ENCODE assay signal across 22 mouse cellular contexts in the genomic region with DNA sequence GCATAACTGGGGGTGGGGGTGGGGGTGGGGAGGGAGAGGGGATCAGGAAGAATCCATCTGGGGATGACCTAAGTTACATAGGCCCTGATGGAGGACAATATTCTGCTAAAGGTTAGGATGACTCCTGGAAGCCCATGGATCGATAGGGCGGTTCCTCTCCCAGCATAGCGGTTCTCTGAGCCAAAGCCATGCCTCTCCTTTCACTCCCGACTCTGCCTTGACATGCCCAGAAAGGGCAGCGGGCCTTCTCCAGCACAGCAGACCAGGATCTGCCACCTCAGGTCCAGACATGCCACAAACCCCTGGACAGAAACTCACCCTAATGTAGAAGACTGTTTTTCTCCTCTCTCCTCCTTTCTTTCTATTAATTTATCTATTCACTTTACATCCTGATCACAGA. TPM values are rescaled to one million over a fixed set of nuclear protein-coding genes. Genes with fewer than 3 reads are reported as not detected.
DNase-seq lines count a peak whose midpoint lies in the region; ATAC-seq and TF ChIP-seq lines count a peak whose summit lies in the region.
"Had no signal": no experiment of that assay in that cellular context is flagged by ENCODE, and none has a peak within 500 bp of the region (broad histone marks: within the 10 kb centered on the region; RNA-seq: fewer than 3 reads in every experiment).

No protein-coding gene starts in this region.

- peak; percentile 71 for DNase-seq in liver, adult 2 months (ENCODE audit: extremely low read depth, low read depth, low spot score)
- peak; percentile 52 for DNase-seq in urinary bladder, postnatal 14 days (ENCODE audit: low spot score)
- no peak for DNase-seq in urinary bladder, adult 2 months (ENCODE audit: low spot score)
- DNase-seq in urinary bladder, postnatal 36 days (ENCODE audit: low spot score in 2 of 2) = peak; percentile 22 to 41
- DNase-seq in urinary bladder, postnatal 4 days (ENCODE audit: low spot score in 2 of 2) = no peak
- DNase-seq: adrenal gland, adult 2 months; adrenal gland, adult 8-10 months; adrenal gland, postnatal 10 days; adrenal gland, postnatal 14 days; adrenal gland, postnatal 25 days; adrenal gland, postnatal 36 days; B cell, adult 2 months; cerebellum, adult 11 months; cerebellum, adult 11-12 months; cerebellum, adult 18-20 months had no signal

- peaks cover 45% of the 10 kb centered on the region for H3K4me1 ChIP-seq in liver, adult 2 months (ENCODE audit: control insufficient read depth, insufficient read depth, low read length)
- peaks cover 30% of the 10 kb centered on the region; the same call in 1 of the 2 replicates for H3K4me1 ChIP-seq in liver, embryonic 12.5 days

- no peak overlapping the region for H3K9ac ChIP-seq in liver, adult 2 months (ENCODE audit: low read depth, low read length)
- H3K9ac ChIP-seq in liver, embryonic 12.5 days = no peak overlapping the region

- no peaks in the 10 kb centered on the region for H3K27me3 ChIP-seq in liver, adult 2 months (ENCODE audit: control insufficient read depth, insufficient read depth, low read length)
- H3K27me3 ChIP-seq in liver, embryonic 12.5 days (replicated peaks) = no peaks in the 10 kb centered on the region
- H3K27me3 ChIP-seq: CH12.LX, Patski had no signal

- no peak for TF ChIP-seq POLR2A in liver, adult 2 months (IDR thresholded peaks at IDR 0.05; ENCODE audit: extremely low read depth, insufficient read depth, low read length)

- H3K4me2 ChIP-seq in liver, embryonic 12.5 days = no peak overlapping the region

- no peak for TF ChIP-seq CTCF in liver, adult 2 months (IDR thresholded peaks at IDR 0.05; ENCODE audit: low read depth, low read length)

- no peak for ATAC-seq in liver, embryonic 12.5 days
- ATAC-seq: activated CD4-positive, CD25-positive, alpha-beta regulatory T cell, adult 4 months; CD4-positive, CD25-positive, alpha-beta regulatory T cell, adult 4 months; Patski had no signal

- H3K79me2 ChIP-seq in liver, adult 2 months (ENCODE audit: control insufficient read depth, insufficient read depth, low read length) = peaks cover 31% of the 10 kb centered on the region; the same call in 1 of the 2 replicates

- H3K4me3 ChIP-seq in liver, adult 2 months (ENCODE audit: insufficient read depth, low read depth, low read length) = no peak overlapping the region
- H3K4me3 ChIP-seq in liver, embryonic 12.5 days = no peak overlapping the region

- 19% methylated on average over 5 of the region's 5 CpGs for WGBS in liver, adult 2 months
- WGBS in liver, embryonic 12.5 days (ENCODE audit: insufficient replicate concordance) = 67% methylated on average over 5 of the region's 5 CpGs

- H3K36me3 ChIP-seq in liver, adult 2 months (ENCODE audit: control insufficient read depth, insufficient read depth, low read length) = no peaks in the 10 kb centered on the region
- no peaks in the 10 kb centered on the region for H3K36me3 ChIP-seq in liver, embryonic 12.5 days
- H3K36me3 ChIP-seq: G1E had no signal

- H3K9me3 ChIP-seq in liver, embryonic 12.5 days (replicated peaks) = no peaks in the 10 kb centered on the region

- H3K27ac ChIP-seq in liver, adult 2 months (replicated peaks; ENCODE audit: insufficient read depth, low read depth, low read length) = peak overlapping the region; percentile 2; the same call in 1 of the 2 replicates
- H3K27ac ChIP-seq in liver, embryonic 12.5 days = no peak overlapping the region

RNA-seq across cellular contexts. Expression of a gene that starts 44.8 kb away (rescaled TPM):
- total RNA-seq in liver, adult 2 months (2014; rRNA removed) = 8.3 and 8.6 TPM in 2 replicates
- polyA plus RNA-seq in liver, adult 2 months (2012; rRNA removed) = 14.1 and 14.7 TPM in 2 replicates
- polyA plus RNA-seq in liver, embryonic 12.5 days (2016; fragmentation: Nextera tagmentation; extraction: Ambion mirVana) = 2.5 and 3.1 TPM in 2 replicates
- 8.1 and 9.5 TPM in 2 replicates for polyA plus RNA-seq in urinary bladder, adult 2 months (2012; rRNA removed)
- total RNA-seq: CH12.LX, G1E, MEL had no signal
- polyA plus RNA-seq: activated CD4-positive, CD25-positive, alpha-beta regulatory T cell, adult 4 months; CD4-positive, CD25-positive, alpha-beta regulatory T cell, adult 4 months; G1E had no signal

Comparison
In these comparisons a context has a peak if more than half of its experiments do, and no peak if none do; other contexts are left out.
1. DNase-seq: peak in liver, adult 2 months (single experiment), urinary bladder, postnatal 14 days (single experiment) and urinary bladder, postnatal 36 days (2 of 2); none in urinary bladder, adult 2 months (single experiment) and urinary bladder, postnatal 4 days (0 of 2).